Mouse (Mus musculus) forebrain, embryonic 16.5 days (tissue): ENCODE results near the gene Gng4. TPM values are rescaled to one million over a fixed set of nuclear protein-coding genes. Genes with fewer than 3 reads are reported as not detected.
"Not testable (repeated sequence)": the region's sequence is repeated elsewhere in the genome, so short reads cannot be mapped to it uniquely, and the experiment has no call there.

Source experiments
- ATAC-seq: fragments of 200-750 bp; cut with Nextera tagmentation; 2 replicates; pipeline ENCODE4 v1.8.0; 2017; ENCODE audit warnings: mild to moderate bottlenecking, moderate library complexity
- H3K27ac ChIP-seq: fragments of 300-500 bp; sonication (generic); 2 replicates; pipeline ENCODE4 v1.5.1; 2014; ENCODE audit warnings: low read length, control low read depth
- H3K27me3 ChIP-seq: fragments of 300-500 bp; sonication (generic); replicated peaks from 2 replicates; pipeline ENCODE4 v1.6.1; 2014; ENCODE audit warnings: low read length; ENCODE audit not compliant: control insufficient read depth, insufficient read depth
- H3K36me3 ChIP-seq: fragments of 300-500 bp; sonication (generic); 2 replicates; pipeline ENCODE4 v1.6.1; 2014; ENCODE audit not compliant: control insufficient read depth, insufficient read depth
- H3K4me1 ChIP-seq: fragments of 300-500 bp; sonication (generic); replicated peaks from 2 replicates; pipeline ENCODE4 v1.6.1; 2014; ENCODE audit warnings: low read length; ENCODE audit not compliant: control insufficient read depth, insufficient read depth
- H3K4me2 ChIP-seq: fragments of 300-500 bp; sonication (generic); 2 replicates; pipeline ENCODE4 v1.6.1; 2014; ENCODE audit warnings: mild to moderate bottlenecking, low read length, control low read depth
- H3K4me3 ChIP-seq: fragments of 300-500 bp; sonication (generic); replicated peaks from 2 replicates; pipeline ENCODE4 v1.5.1; 2014; ENCODE audit warnings: mild to moderate bottlenecking, low read length, control low read depth
- H3K9ac ChIP-seq: fragments of 300-500 bp; sonication (generic); replicated peaks from 2 replicates; pipeline ENCODE4 v1.6.1; 2014; ENCODE audit warnings: low read depth, low read length, control low read depth
- H3K9me3 ChIP-seq: fragments of 300-500 bp; sonication (generic); 2 replicates; pipeline ENCODE4 v1.6.1; 2016; ENCODE audit warnings: low read length; ENCODE audit not compliant: control insufficient read depth
- WGBS: fragments of 180-500 bp; shearing (Covaris S2); extraction: QIAGEN DNeasy Blood & Tissue Kit; methylation state at CpG from one replicate; pipeline ENCODE4 v1.1.7; 2014; 5-methylcytosine and 5-hydroxymethylcytosine counted together
- polyA plus RNA-seq: library from polyadenylated mRNA; unstranded; fragments of >200 nt; fragmentation: Nextera tagmentation; extraction: Ambion mirVana; gene quantifications from 2 replicates; pipeline ENCODE4 v1.2.1, GENCODE M21; 2015

Gng4 gene
- polyA plus RNA-seq, 1 experiment from 2014 or later, result 39.5 TPM

GRCm38 (mm10) chr13:13783296-13783695, 563 bp upstream of the Gng4 start:
- no peak overlapping the region for H3K27ac ChIP-seq
- no peak for ATAC-seq
- WGBS, result 52% methylated on average over 7 of the region's 7 CpGs

GRCm38 (mm10) chr13:13784420-13784936, 619 bp downstream of the Gng4 start:
- H3K9ac ChIP-seq, result peak overlapping the region; percentile 61
- no peaks in the 10 kb centered on the region for H3K36me3 ChIP-seq
- no peaks in the 10 kb centered on the region for H3K9me3 ChIP-seq
- ATAC-seq, result peak; percentile 74
- H3K27ac ChIP-seq, result no peak overlapping the region
- H3K4me2 ChIP-seq, result peak overlapping the region; percentile 81
- H3K27me3 ChIP-seq, result peaks cover 7% of the 10 kb centered on the region
- WGBS, result under 1% methylated on average over 58 of the region's 59 CpGs
- H3K4me1 ChIP-seq, result peaks cover 15% of the 10 kb centered on the region
- peak overlapping the region; percentile 67 for H3K4me3 ChIP-seq

More at GRCm38 (mm10) chr13:13783296-13783695, 563 bp upstream of the Gng4 start:
- H3K9ac ChIP-seq, result no peak overlapping the region
- peaks cover 7% of the 10 kb centered on the region for H3K27me3 ChIP-seq
- peak overlapping the region; percentile 81; the same call in 1 of the 2 replicates for H3K4me2 ChIP-seq
- peaks cover 15% of the 10 kb centered on the region for H3K4me1 ChIP-seq
- no peaks in the 10 kb centered on the region for H3K9me3 ChIP-seq
- no peaks in the 10 kb centered on the region for H3K36me3 ChIP-seq
- no peak overlapping the region; the same call in 1 of the 2 replicates for H3K4me3 ChIP-seq

GRCm38 (mm10) chr13:13784981-13785783, 1.3 kb downstream of the Gng4 start:
- peaks cover 7% of the 10 kb centered on the region for H3K27me3 ChIP-seq
- peak overlapping the region; percentile 61 for H3K9ac ChIP-seq
- H3K36me3 ChIP-seq, result no peaks in the 10 kb centered on the region
- peak overlapping the region; percentile 67 for H3K4me3 ChIP-seq
- H3K4me1 ChIP-seq, result peaks cover 15% of the 10 kb centered on the region
- WGBS, result under 1% methylated on average over 30 of the region's 30 CpGs
- H3K9me3 ChIP-seq, result no peaks in the 10 kb centered on the region
- H3K27ac ChIP-seq, result no peak overlapping the region
- ATAC-seq, result 0 out of 2 replicates have a peak, but pooled peaks have one; percentile 9
- peak overlapping the region; percentile 81 for H3K4me2 ChIP-seq

GRCm38 (mm10) chr13:13786971-13787370, 3.1 kb downstream of the Gng4 start:
- peaks cover 15% of the 10 kb centered on the region for H3K4me1 ChIP-seq
- no peak overlapping the region for H3K27ac ChIP-seq
- no peaks in the 10 kb centered on the region for H3K36me3 ChIP-seq
- peaks cover 7% of the 10 kb centered on the region for H3K27me3 ChIP-seq
- no peak for ATAC-seq
- H3K9ac ChIP-seq, result no peak overlapping the region
- H3K4me2 ChIP-seq, result no peak overlapping the region
- WGBS, result 88% methylated on average over 6 of the region's 6 CpGs
- H3K4me3 ChIP-seq, result no peak overlapping the region
- no peaks in the 10 kb centered on the region for H3K9me3 ChIP-seq

GRCm38 (mm10) chr13:13788070-13788469, 4.2 kb downstream of the Gng4 start:
- peaks cover 7% of the 10 kb centered on the region for H3K27me3 ChIP-seq
- 95% methylated on average over 4 of the region's 4 CpGs for WGBS
- no peak overlapping the region for H3K4me3 ChIP-seq
- peaks cover 15% of the 10 kb centered on the region for H3K4me1 ChIP-seq
- H3K9me3 ChIP-seq, result no peaks in the 10 kb centered on the region
- no peak overlapping the region for H3K9ac ChIP-seq
- H3K4me2 ChIP-seq, result no peak overlapping the region
- no peak for ATAC-seq
- no peaks in the 10 kb centered on the region for H3K36me3 ChIP-seq
- H3K27ac ChIP-seq, result no peak overlapping the region

- Histone ChIP-seq H3K4me2 (no peak overlapping the region), H3K27me3 (no peaks in the 10 kb centered on the region), H3K36me3 (no peaks in the 10 kb centered on the region), H3K4me1 (no peaks in the 10 kb centered on the region), H3K4me3 (no peak overlapping the region), H3K9me3 (no peaks in the 10 kb centered on the region), H3K27ac (no peak overlapping the region), H3K9ac (no peak overlapping the region)
- WGBS, result 87% methylated on average over 3 of the region's 3 CpGs
- ATAC-seq, result no peak
These were observed 8.1 kb downstream of the Gng4 start for GRCm38 (mm10) chr13:13791981-13792380.

GRCm38 (mm10) chr13:13795166-13795832, 11.4 kb downstream of the Gng4 start:
- Histone ChIP-seq H3K9ac (no peak overlapping the region), H3K4me3 (no peak overlapping the region), H3K27ac (no peak overlapping the region), H3K27me3 (no peaks in the 10 kb centered on the region), H3K4me2 (no peak overlapping the region), H3K4me1 (no peaks in the 10 kb centered on the region), H3K36me3 (no peaks in the 10 kb centered on the region), H3K9me3 (no peaks in the 10 kb centered on the region)
- 29% methylated on average over 5 of the region's 5 CpGs for WGBS
- no peak for ATAC-seq

GRCm38 (mm10) chr13:13796082-13796481, 12.2 kb downstream of the Gng4 start:
- Histone ChIP-seq H3K27me3 (no peaks in the 10 kb centered on the region), H3K9me3 (no peaks in the 10 kb centered on the region), H3K4me3 (no peak overlapping the region), H3K36me3 (no peaks in the 10 kb centered on the region), H3K4me1 (no peaks in the 10 kb centered on the region), H3K4me2 (no peak overlapping the region), H3K27ac (no peak overlapping the region), H3K9ac (no peak overlapping the region)
- 100% methylated on average over 1 of the region's 1 CpGs for WGBS
- no peak for ATAC-seq

- not testable (repeated sequence) for H3K9ac ChIP-seq, H3K4me2 ChIP-seq, H3K27ac ChIP-seq, H3K4me1 ChIP-seq, H3K9me3 ChIP-seq, ATAC-seq, H3K36me3 ChIP-seq, H3K4me3 ChIP-seq, H3K27me3 ChIP-seq
- WGBS, result 89% methylated on average over 12 of the region's 12 CpGs
These were observed 14.0 kb downstream of the Gng4 start for GRCm38 (mm10) chr13:13797816-13798215.
